Mouse (Mus musculus) heart, adult 2 months (tissue): ENCODE results near the gene Rnf150.

Source experiments
- CTCF ChIP-seq: fragments of 200-600 bp; IDR thresholded peaks from 2 replicates; pipeline ENCODE4 v1.8.1; 2022; ENCODE audit warnings: antibody characterized with exemption, mild to moderate bottlenecking, moderate library complexity
- POLR2A ChIP-seq: fragments of 200-500 bp; IDR thresholded peaks from 2 replicates; pipeline ENCODE4 v1.6.1; 2011; ENCODE audit warnings: mild to moderate bottlenecking, low read depth, low read length, control low read depth; ENCODE audit not compliant: insufficient read depth

GRCm38 (mm10) chr8:83035141-83035540 is 172.0 kb downstream of the Rnf150 start:
- TF ChIP-seq POLR2A, result no peak
- TF ChIP-seq CTCF, result no peak
